Comparison of ENCODE assay signal across 8 mouse cellular contexts in the genomic region with DNA sequence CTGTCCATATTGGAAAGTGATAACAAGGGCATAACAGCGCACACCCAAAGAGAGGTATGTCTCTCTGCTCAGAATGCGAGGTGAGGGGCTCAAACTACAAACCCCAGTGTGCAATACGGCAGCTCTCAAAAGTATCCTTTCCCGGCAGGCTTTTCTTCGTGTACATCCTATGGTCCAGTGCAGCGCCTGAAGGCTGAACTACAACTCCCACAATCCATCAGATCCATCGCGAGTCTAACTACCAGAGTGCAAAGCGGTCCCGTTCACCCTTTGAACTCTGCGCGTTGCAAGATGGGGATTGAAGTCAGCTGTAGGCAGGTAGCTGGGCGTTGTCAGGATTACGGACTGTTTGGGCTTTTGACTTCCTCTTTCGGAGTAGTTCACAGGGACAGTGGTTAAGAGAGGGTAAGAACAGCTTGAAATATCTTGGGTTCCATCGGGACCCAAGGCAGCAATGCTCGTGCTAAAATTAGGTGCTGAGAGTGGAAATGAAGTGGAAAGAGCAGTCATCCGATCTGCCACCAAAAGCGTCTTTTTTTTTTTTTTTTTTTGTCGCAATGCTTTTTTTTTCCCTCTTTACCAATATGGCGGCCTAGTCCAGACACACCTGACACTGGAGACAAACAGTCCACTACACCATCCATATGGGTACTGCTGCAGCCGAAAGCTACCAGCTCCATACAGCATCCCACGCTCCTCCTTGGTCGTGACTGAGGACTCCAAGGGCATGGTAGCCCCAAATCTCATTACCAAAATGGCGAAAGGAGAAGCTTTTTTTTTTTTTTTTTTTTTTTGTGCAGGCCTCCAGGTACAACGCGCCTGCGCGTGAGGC. TPM values are rescaled to one million over a fixed set of nuclear protein-coding genes. Genes with fewer than 3 reads are reported as not detected.
DNase-seq lines count a peak whose midpoint lies in the region; ATAC-seq lines count a peak whose summit lies in the region.

No protein-coding gene starts in this region.

- H3K27me3 ChIP-seq in hindbrain, embryonic 14.5 days (ENCODE audit: control insufficient read depth, insufficient read depth, low read length), result peaks cover 7% of the 10 kb centered on the region; the same call in 1 of the 2 replicates

- H3K4me3 ChIP-seq in hindbrain, embryonic 14.5 days (replicated peaks; ENCODE audit: low read length), result peak overlapping the region; percentile 98

- H3K9me3 ChIP-seq in hindbrain, embryonic 14.5 days (ENCODE audit: control insufficient read depth, low read length), result no peaks in the 10 kb centered on the region

- peaks cover 13% of the 10 kb centered on the region for H3K4me1 ChIP-seq in hindbrain, embryonic 14.5 days (replicated peaks; ENCODE audit: control insufficient read depth, insufficient read depth, low read length)

- H3K36me3 ChIP-seq in hindbrain, embryonic 14.5 days (replicated peaks; ENCODE audit: control insufficient read depth, insufficient read depth), result peaks cover 35% of the 10 kb centered on the region

- H3K9ac ChIP-seq in hindbrain, embryonic 14.5 days, result peak overlapping the region; percentile 57

- H3K27ac ChIP-seq in hindbrain, embryonic 14.5 days, result peak overlapping the region; percentile 97

- peak overlapping the region; percentile 52 for H3K4me2 ChIP-seq in hindbrain, embryonic 14.5 days (replicated peaks)

- peak; percentile 89 for ATAC-seq in hindbrain, embryonic 14.5 days (ENCODE audit: low FRiP score)

- under 1% methylated on average over 29 of the region's 29 CpGs for WGBS in hindbrain, embryonic 14.5 days

- peak; percentile 98 for DNase-seq in T-cell, adult 2 months (ENCODE audit: low spot score)
- peak; percentile 92 to 93 for DNase-seq in cerebellum, postnatal 25 days
- DNase-seq in frontal cortex, postnatal 25 days (ENCODE audit: low spot score in 2 of 2), result peak; percentile 83 to 93
- peak; percentile 98 for DNase-seq in hindbrain, embryonic 14.5 days (ENCODE audit: low spot score)
- peak; percentile 94 to 96 for DNase-seq in layer of hippocampus, postnatal 36 days
- DNase-seq in lung, postnatal 36 days, result peak; percentile 99
- peak; percentile 100 for DNase-seq in retina, postnatal 1 day
- peak; percentile 53 for DNase-seq in urinary bladder, adult 2 months (ENCODE audit: low spot score)

RNA-seq across cellular contexts. Expression of gene Phf12, which starts 0.7 kb away (rescaled TPM):
- polyA plus RNA-seq in hindbrain, embryonic 14.5 days (2014; fragmentation: Nextera tagmentation; extraction: Ambion mirVana), result 14.2 and 15.4 TPM in 2 replicates
- total RNA-seq in layer of hippocampus, postnatal 36 days (2021), result 10 to 100 TPM; 48.3 to 51.2 TPM
- polyA plus RNA-seq in urinary bladder, adult 2 months (2012; rRNA removed), result 36.4 and 53.7 TPM in 2 replicates

RNA-seq across cellular contexts. Expression of gene Dhrs13, which starts 50.3 kb away (rescaled TPM):
- polyA plus RNA-seq in hindbrain, embryonic 14.5 days (2014; fragmentation: Nextera tagmentation; extraction: Ambion mirVana), result 58.8 and 59.8 TPM in 2 replicates
- 1 to 10 TPM; 4.5 to 6.2 TPM for total RNA-seq in layer of hippocampus, postnatal 36 days (2021)
- polyA plus RNA-seq in urinary bladder, adult 2 months (2012; rRNA removed), result 2.2 and 2.5 TPM in 2 replicates

RNA-seq across cellular contexts. Expression of gene Sez6, which starts 51.2 kb away (rescaled TPM):
- 110 TPM in 2 replicates for polyA plus RNA-seq in hindbrain, embryonic 14.5 days (2014; fragmentation: Nextera tagmentation; extraction: Ambion mirVana)
- total RNA-seq in layer of hippocampus, postnatal 36 days (2021), result 100 to 1,000 TPM; 148 to 153 TPM
- 0.09 and 0.21 TPM in 2 replicates for polyA plus RNA-seq in urinary bladder, adult 2 months (2012; rRNA removed)

RNA-seq across cellular contexts. Expression of gene Flot2, which starts 55.9 kb away (rescaled TPM):
- 92.4 and 98.4 TPM in 2 replicates for polyA plus RNA-seq in hindbrain, embryonic 14.5 days (2014; fragmentation: Nextera tagmentation; extraction: Ambion mirVana)
- total RNA-seq in layer of hippocampus, postnatal 36 days (2021), result 10 to 100 TPM; 71.8 to 74.3 TPM
- 108 and 126 TPM in 2 replicates for polyA plus RNA-seq in urinary bladder, adult 2 months (2012; rRNA removed)

Comparison
In these comparisons a context has a peak if more than half of its experiments do, and no peak if none do; other contexts are left out.
1. Peak in every context shown above with its lines: DNase-seq, ATAC-seq, H3K4me3 ChIP-seq and H3K27ac ChIP-seq.
2. RNA of gene Dhrs13, which starts 50.3 kb away (polyA plus RNA-seq): 58.8 to 59.8 TPM in hindbrain, embryonic 14.5 days; 2.2 to 2.5 TPM in urinary bladder, adult 2 months; every median in the first group is over 10 times any median in the second.
3. RNA of gene Sez6, which starts 51.2 kb away (polyA plus RNA-seq): 110 TPM in hindbrain, embryonic 14.5 days; 0.09 to 0.21 TPM in urinary bladder, adult 2 months; every median in the first group is over 10 times any median in the second.